Mouse (Mus musculus): ENCODE results near the gene Zfp710.

Gene Zfp710

GRCm38 (mm10) chr7:80081586-80082554 lies 57.3 kb downstream of the Zfp710 start:
- DNase-seq = no peak

GRCm38 (mm10) chr7:80084484-80084931 lies 59.9 kb downstream of the Zfp710 start:
- peak; percentile 78 to 80 for DNase-seq

GRCm38 (mm10) chr7:80085970-80086715 lies 61.5 kb downstream of the Zfp710 start:
- DNase-seq = no peak

GRCm38 (mm10) chr7:80088191-80088590 lies 63.6 kb downstream of the Zfp710 start:
- DNase-seq = no peak

GRCm38 (mm10) chr7:80090191-80091003 lies 65.8 kb downstream of the Zfp710 start:
- no peak for DNase-seq

- no peak for DNase-seq
Observed at GRCm38 (mm10) chr7:80091004-80091865, 66.6 kb downstream of the Zfp710 start.

- no peak for DNase-seq
Observed at GRCm38 (mm10) chr7:80091866-80092210, 67.2 kb downstream of the Zfp710 start.

GRCm38 (mm10) chr7:80092351-80093046 lies 67.9 kb downstream of the Zfp710 start:
- DNase-seq = peak; percentile 59 to 66

GRCm38 (mm10) chr7:80094481-80094880 lies 69.9 kb downstream of the Zfp710 start:
- no peak for DNase-seq

- DNase-seq = peak; percentile 53 to 57
Observed at GRCm38 (mm10) chr7:80095598-80096309, 71.1 kb downstream of the Zfp710 start.

GRCm38 (mm10) chr7:80098389-80098976 lies 73.9 kb downstream of the Zfp710 start:
- DNase-seq = no peak

GRCm38 (mm10) chr7:80103335-80103734 lies 78.7 kb downstream of the Zfp710 start:
- peak; percentile 64 to 72 for DNase-seq

GRCm38 (mm10) chr7:80105637-80106390 lies 81.2 kb downstream of the Zfp710 start:
- DNase-seq = no peak

GRCm38 (mm10) chr7:80106441-80106840 lies 81.8 kb downstream of the Zfp710 start:
- no peak for DNase-seq

GRCm38 (mm10) chr7:80111066-80112045 lies 86.7 kb downstream of the Zfp710 start:
- DNase-seq = no peak

- DNase-seq = peak; percentile 43 to 51
Observed at GRCm38 (mm10) chr7:80113989-80114388, 89.4 kb downstream of the Zfp710 start.

- DNase-seq = peak; percentile 63 to 68
Observed at GRCm38 (mm10) chr7:80114451-80115223, 90.0 kb downstream of the Zfp710 start.

All from cerebellum, postnatal 10 days (tissue).